Mouse (Mus musculus) right cerebral cortex, postnatal 36 days (tissue): ENCODE measurements around the gene Top2b.

Source experiments
- DNase-seq, 2 experiments: peaks; one replicate each; pipeline ENCODE4 v3.0.0; 2022; ENCODE audit warnings: low spot score in 2 of 2, mixed read lengths in 1 of 2

Gene Top2b

GRCm38 (mm10) chr14:16364878-16365337 lies at the start of gene Top2b:
Gene Top2b, plus strand, starts transcription at chr14:16365179.
- peak; percentile 97 to 98 for DNase-seq

- DNase-seq = no peak
Observed at GRCm38 (mm10) chr14:16316715-16317114, 48.3 kb upstream of the Top2b start.

- no peak for DNase-seq
Observed at GRCm38 (mm10) chr14:16319818-16320217, 45.2 kb upstream of the Top2b start.

- DNase-seq = no peak
Observed at GRCm38 (mm10) chr14:16324394-16324793, 40.6 kb upstream of the Top2b start.

GRCm38 (mm10) chr14:16325208-16325607 lies 39.8 kb upstream of the Top2b start:
- DNase-seq = no peak

- no peak for DNase-seq
Observed at GRCm38 (mm10) chr14:16328531-16328930, 36.4 kb upstream of the Top2b start.

GRCm38 (mm10) chr14:16328959-16329480 lies 36.0 kb upstream of the Top2b start:
- DNase-seq = no peak

- DNase-seq = no peak
Observed at GRCm38 (mm10) chr14:16329756-16330155, 35.2 kb upstream of the Top2b start.

- DNase-seq = no peak
Observed at GRCm38 (mm10) chr14:16334260-16334659, 30.7 kb upstream of the Top2b start.

- DNase-seq = no peak
Observed at GRCm38 (mm10) chr14:16335835-16336417, 29.1 kb upstream of the Top2b start.

- DNase-seq = no peak
Observed at GRCm38 (mm10) chr14:16347505-16347904, 17.5 kb upstream of the Top2b start.

GRCm38 (mm10) chr14:16359704-16360103 lies 5.3 kb upstream of the Top2b start:
- no peak for DNase-seq

GRCm38 (mm10) chr14:16364161-16364831 lies 683 bp upstream of the Top2b start:
- DNase-seq = no peak

- DNase-seq = peak; percentile 14 to 36
Observed at GRCm38 (mm10) chr14:16365362-16366173, 589 bp downstream of the Top2b start.

GRCm38 (mm10) chr14:16366174-16366889 lies 1.4 kb downstream of the Top2b start:
- peak; percentile 8 to 18 for DNase-seq

- DNase-seq = no peak
Observed at GRCm38 (mm10) chr14:16366986-16367385, 2.0 kb downstream of the Top2b start.

- no peak for DNase-seq
Observed at GRCm38 (mm10) chr14:16372761-16373160, 7.8 kb downstream of the Top2b start.

GRCm38 (mm10) chr14:16373190-16373589 lies 8.2 kb downstream of the Top2b start:
- no peak for DNase-seq

GRCm38 (mm10) chr14:16379917-16380570 lies 15.1 kb downstream of the Top2b start:
- DNase-seq = peak in 1 of 2 experiments; percentile 37

- DNase-seq = no peak
Observed at GRCm38 (mm10) chr14:16384783-16385182, 19.8 kb downstream of the Top2b start.

- DNase-seq = no peak
Observed at GRCm38 (mm10) chr14:16405187-16405586, 40.2 kb downstream of the Top2b start.
